Mouse (Mus musculus): Measurements from ENCODE around the gene Accs. TPM values are rescaled to one million over a fixed set of nuclear protein-coding genes. Genes with fewer than 3 reads are reported as not detected.

Gene Accs
- total RNA-seq, 1 experiment = 5.5 TPM

DNA sequence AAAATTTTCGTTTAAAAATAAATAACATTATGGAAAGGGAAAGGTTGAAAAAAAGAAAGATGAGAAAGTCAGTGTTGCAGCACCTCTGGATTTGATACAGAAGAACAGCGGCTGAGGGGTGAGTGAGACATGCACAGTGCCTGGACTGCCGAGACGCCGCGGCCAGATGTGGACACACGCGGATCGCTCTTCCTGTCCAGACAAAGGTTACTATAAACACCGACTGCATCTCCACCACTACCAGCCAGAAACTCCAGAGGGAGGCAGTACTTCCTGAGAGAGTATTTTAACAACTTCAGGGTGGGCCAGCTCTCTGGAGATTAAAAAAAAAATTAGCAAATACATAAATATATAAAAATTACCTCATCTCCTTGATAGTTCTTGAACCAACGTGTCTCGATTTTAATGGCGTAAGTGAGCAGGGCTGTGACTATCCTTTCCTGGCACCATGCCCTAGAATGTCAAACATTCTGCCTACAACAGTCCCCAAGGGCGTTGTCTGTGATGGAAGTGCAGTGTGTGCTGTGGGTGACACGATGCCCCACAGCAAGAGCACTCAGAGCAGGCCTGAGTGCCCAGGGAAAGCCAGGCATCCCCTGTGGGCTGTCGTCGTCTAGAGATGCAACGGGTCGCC, 52.5 kb downstream of the Accs start:
- Histone ChIP-seq H3K27ac (ENCODE audit: insufficient read depth, low read depth, low read length, poor library complexity, severe bottlenecking) (no peak overlapping the region), H3K36me3 (ENCODE audit: control insufficient read depth, insufficient read depth, low read length, poor library complexity, severe bottlenecking) (peaks cover 15% of the 10 kb centered on the region; the same call in 1 of the 2 replicates), H3K9me3 (ENCODE audit: control insufficient read depth, insufficient read depth, low read depth, low read length) (no peaks in the 10 kb centered on the region), H3K4me1 (ENCODE audit: control insufficient read depth in 2 of 2, insufficient read depth in 2 of 2, low read length in 2 of 2, poor library complexity in 1 of 2) (no peaks in the 10 kb centered on the region), H3K9ac (ENCODE audit: insufficient read depth, low read depth, low read length, poor library complexity, severe bottlenecking) (no peak overlapping the region), H3K4me3 (ENCODE audit: insufficient read depth in 1 of 2, low read depth in 1 of 2, low read length in 2 of 2, poor library complexity in 1 of 2, severe bottlenecking in 1 of 2) (no peak overlapping the region)
- in situ Hi-C loops (cut with MboI; ENCODE audit: low sequenced_read_pairs in 2 of 2, unreplicated experiment in 2 of 2) = no loop called here
- no peak for DNase-seq (ENCODE audit: low read depth, low spot score)
- TF ChIP-seq ZC3H11A (IDR thresholded peaks at IDR 0.05; ENCODE audit: borderline replicate concordance, low read depth, low read length) (no peak), CHD2 (IDR thresholded peaks at IDR 0.05; ENCODE audit: low read depth, low read length) (no peak), ZNF384 (IDR thresholded peaks at IDR 0.05; ENCODE audit: low read depth, low read length) (no peak)

DNA sequence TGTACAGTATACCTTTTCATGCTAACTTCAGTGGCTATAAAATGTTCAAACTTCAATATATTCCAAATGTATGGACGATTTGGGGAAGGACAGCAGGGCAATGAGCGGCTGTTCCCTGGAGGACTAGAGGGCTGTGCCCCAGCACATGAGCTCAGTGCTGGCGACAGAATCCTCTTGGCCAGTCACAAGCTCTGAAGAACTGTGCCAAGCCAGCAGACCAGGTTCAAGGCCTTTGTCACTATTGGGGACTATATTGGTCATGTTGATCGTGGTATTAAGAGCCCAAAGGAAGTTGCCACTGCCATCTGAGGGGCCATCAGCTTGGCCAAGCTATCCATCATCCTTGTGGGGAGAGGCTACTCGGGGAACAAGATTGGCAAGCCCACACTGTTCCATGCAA, 55.4 kb downstream of the Accs start:
- no peak overlapping the region for H3K9ac ChIP-seq (ENCODE audit: insufficient read depth, low read depth, low read length, poor library complexity, severe bottlenecking)
- no peaks in the 10 kb centered on the region for H3K4me1 ChIP-seq (ENCODE audit: control insufficient read depth in 2 of 2, insufficient read depth in 2 of 2, low read length in 2 of 2, poor library complexity in 1 of 2)
- H3K4me3 ChIP-seq (ENCODE audit: insufficient read depth in 1 of 2, low read depth in 1 of 2, low read length in 2 of 2, poor library complexity in 1 of 2, severe bottlenecking in 1 of 2) = no peak overlapping the region
- H3K36me3 ChIP-seq (ENCODE audit: control insufficient read depth, insufficient read depth, low read length, poor library complexity, severe bottlenecking) = peaks cover 12% of the 10 kb centered on the region; the same call in 1 of the 2 replicates
- DNase-seq (ENCODE audit: low read depth, low spot score) = no peak
- TF ChIP-seq HCFC1 (IDR thresholded peaks at IDR 0.05; ENCODE audit: borderline replicate concordance, insufficient read depth, low read length) = no peak
- no peak for TF ChIP-seq MAFK (IDR thresholded peaks at IDR 0.05; ENCODE audit: insufficient read depth, low read depth, low read length)
- TF ChIP-seq ZNF384 (IDR thresholded peaks at IDR 0.05; ENCODE audit: low read depth, low read length) = no peak
- TF ChIP-seq CHD2 (IDR thresholded peaks at IDR 0.05; ENCODE audit: low read depth, low read length) = no peak
- no peak for TF ChIP-seq ZC3H11A (IDR thresholded peaks at IDR 0.05; ENCODE audit: borderline replicate concordance, low read depth, low read length)
- H3K9me3 ChIP-seq (ENCODE audit: control insufficient read depth, insufficient read depth, low read depth, low read length) = no peaks in the 10 kb centered on the region
- H3K27ac ChIP-seq (ENCODE audit: insufficient read depth, low read depth, low read length, poor library complexity, severe bottlenecking) = no peak overlapping the region
- in situ Hi-C loops (cut with MboI; ENCODE audit: low sequenced_read_pairs in 2 of 2, unreplicated experiment in 2 of 2) = no loop called here

- H3K9me3 ChIP-seq (ENCODE audit: control insufficient read depth, insufficient read depth, low read depth, low read length) = no peaks in the 10 kb centered on the region
- H3K27ac ChIP-seq (ENCODE audit: insufficient read depth, low read depth, low read length, poor library complexity, severe bottlenecking) = no peak overlapping the region
- H3K9ac ChIP-seq (ENCODE audit: insufficient read depth, low read depth, low read length, poor library complexity, severe bottlenecking) = no peak overlapping the region
- no peaks in the 10 kb centered on the region for H3K4me1 ChIP-seq (ENCODE audit: control insufficient read depth in 2 of 2, insufficient read depth in 2 of 2, low read length in 2 of 2, poor library complexity in 1 of 2)
- DNase-seq (ENCODE audit: low read depth, low spot score) = no peak
- H3K36me3 ChIP-seq (ENCODE audit: control insufficient read depth, insufficient read depth, low read length, poor library complexity, severe bottlenecking) = peaks cover 9% of the 10 kb centered on the region; the same call in 1 of the 2 replicates
- no peak overlapping the region for H3K4me3 ChIP-seq (ENCODE audit: insufficient read depth in 1 of 2, low read depth in 1 of 2, low read length in 2 of 2, poor library complexity in 1 of 2, severe bottlenecking in 1 of 2)
- in situ Hi-C loops (cut with MboI; ENCODE audit: low sequenced_read_pairs in 2 of 2, unreplicated experiment in 2 of 2) = no loop called here
- TF ChIP-seq MAFK (IDR thresholded peaks at IDR 0.05; ENCODE audit: insufficient read depth, low read depth, low read length) = no peak
- TF ChIP-seq CHD2 (IDR thresholded peaks at IDR 0.05; ENCODE audit: low read depth, low read length) = no peak
- TF ChIP-seq HCFC1 (IDR thresholded peaks at IDR 0.05; ENCODE audit: borderline replicate concordance, insufficient read depth, low read length) = no peak
- no peak for TF ChIP-seq ZNF384 (IDR thresholded peaks at IDR 0.05; ENCODE audit: low read depth, low read length)
- TF ChIP-seq ZC3H11A (IDR thresholded peaks at IDR 0.05; ENCODE audit: borderline replicate concordance, low read depth, low read length) = no peak
Measured at GRCm38 (mm10) chr2:93791516-93792499, 57.9 kb downstream of the Accs start.

DNA sequence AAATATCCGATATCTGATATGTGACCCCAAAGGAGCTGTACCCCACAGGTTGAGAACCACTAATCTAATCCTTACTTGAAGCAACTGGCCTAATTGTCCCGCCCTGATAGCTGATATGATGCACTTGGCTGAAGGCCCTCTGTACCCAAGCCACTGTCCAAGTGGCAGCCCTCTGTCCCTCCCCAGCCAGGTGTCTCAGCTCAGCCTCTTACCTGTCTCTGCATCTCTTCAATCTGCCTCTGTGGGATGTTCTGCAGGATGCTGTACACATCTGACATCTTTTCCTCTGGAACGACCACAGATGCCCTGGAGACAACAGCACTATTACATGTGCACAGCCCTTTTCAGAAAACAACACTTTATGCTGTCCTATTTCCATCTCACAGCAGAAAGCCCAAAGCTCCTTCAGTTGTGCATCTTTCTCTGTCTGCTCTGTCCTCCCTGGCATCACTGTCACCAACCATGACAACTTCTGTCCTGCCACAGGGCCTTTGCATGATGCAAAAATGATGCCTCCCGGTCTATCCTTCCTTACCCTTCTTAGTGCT, 58.9 kb downstream of the Accs start:
- H3K9me3 ChIP-seq (ENCODE audit: control insufficient read depth, insufficient read depth, low read depth, low read length) = no peaks in the 10 kb centered on the region
- no peak overlapping the region for H3K4me3 ChIP-seq (ENCODE audit: insufficient read depth in 1 of 2, low read depth in 1 of 2, low read length in 2 of 2, poor library complexity in 1 of 2, severe bottlenecking in 1 of 2)
- in situ Hi-C loops (cut with MboI; ENCODE audit: low sequenced_read_pairs in 2 of 2, unreplicated experiment in 2 of 2) = no loop called here
- H3K9ac ChIP-seq (ENCODE audit: insufficient read depth, low read depth, low read length, poor library complexity, severe bottlenecking) = no peak overlapping the region
- peaks cover 8% of the 10 kb centered on the region; the same call in 1 of the 2 replicates for H3K36me3 ChIP-seq (ENCODE audit: control insufficient read depth, insufficient read depth, low read length, poor library complexity, severe bottlenecking)
- no peak for DNase-seq (ENCODE audit: low read depth, low spot score)
- no peak overlapping the region for H3K27ac ChIP-seq (ENCODE audit: insufficient read depth, low read depth, low read length, poor library complexity, severe bottlenecking)
- H3K4me1 ChIP-seq (ENCODE audit: control insufficient read depth in 2 of 2, insufficient read depth in 2 of 2, low read length in 2 of 2, poor library complexity in 1 of 2) = peaks cover 2 to 3% of the 10 kb centered on the region in 2 experiments; a peak in 3 of 4 replicates
- TF ChIP-seq HCFC1 (IDR thresholded peaks at IDR 0.05; ENCODE audit: borderline replicate concordance, insufficient read depth, low read length) = no peak
- no peak for TF ChIP-seq MAFK (IDR thresholded peaks at IDR 0.05; ENCODE audit: insufficient read depth, low read depth, low read length)
- no peak for TF ChIP-seq ZC3H11A (IDR thresholded peaks at IDR 0.05; ENCODE audit: borderline replicate concordance, low read depth, low read length)
- TF ChIP-seq ZNF384 (IDR thresholded peaks at IDR 0.05; ENCODE audit: low read depth, low read length) = no peak
- TF ChIP-seq CHD2 (IDR thresholded peaks at IDR 0.05; ENCODE audit: low read depth, low read length) = no peak
